Mouse (Mus musculus) cerebellum, adult 9-11 months (tissue): ENCODE measurements around the gene Smpdl3b.

Source experiments
- DNase-seq: peaks from one replicate; pipeline ENCODE4 v3.0.0; 2022

Gene Smpdl3b

DNA sequence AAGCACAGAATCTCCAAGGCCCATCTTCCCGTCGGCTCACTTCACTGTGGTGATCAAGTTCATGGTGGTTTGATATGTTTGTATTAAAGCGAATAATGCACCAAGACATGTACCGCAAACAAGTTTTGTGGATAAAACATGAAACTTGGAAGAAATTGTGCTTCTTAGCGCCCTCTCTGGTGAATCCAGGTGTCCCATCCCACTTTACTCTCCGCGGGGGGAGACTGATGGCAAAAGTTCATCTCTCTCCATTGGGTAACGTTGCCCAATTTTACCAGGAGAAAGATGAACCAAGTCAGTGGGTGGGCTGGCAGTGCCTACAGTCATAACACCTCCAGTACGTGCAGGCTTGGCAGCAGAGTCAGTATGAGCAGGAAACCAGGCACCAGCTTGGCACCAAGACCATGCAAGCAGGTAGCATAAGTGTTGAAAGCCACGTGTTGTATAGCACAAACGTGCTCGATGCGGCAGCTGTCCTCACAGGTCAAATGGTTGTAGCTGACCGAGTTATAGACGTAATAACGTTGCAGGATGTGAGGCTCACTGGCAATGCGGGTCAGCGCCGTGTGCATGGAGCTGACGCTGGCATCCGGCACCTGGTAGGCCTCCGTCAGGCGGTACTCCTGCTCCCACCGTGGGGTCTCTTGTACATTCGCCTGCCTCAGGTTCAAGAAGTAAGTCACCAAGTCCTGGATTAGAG is 23.8 kb downstream of the Smpdl3b start:
- no peak for DNase-seq

DNA sequence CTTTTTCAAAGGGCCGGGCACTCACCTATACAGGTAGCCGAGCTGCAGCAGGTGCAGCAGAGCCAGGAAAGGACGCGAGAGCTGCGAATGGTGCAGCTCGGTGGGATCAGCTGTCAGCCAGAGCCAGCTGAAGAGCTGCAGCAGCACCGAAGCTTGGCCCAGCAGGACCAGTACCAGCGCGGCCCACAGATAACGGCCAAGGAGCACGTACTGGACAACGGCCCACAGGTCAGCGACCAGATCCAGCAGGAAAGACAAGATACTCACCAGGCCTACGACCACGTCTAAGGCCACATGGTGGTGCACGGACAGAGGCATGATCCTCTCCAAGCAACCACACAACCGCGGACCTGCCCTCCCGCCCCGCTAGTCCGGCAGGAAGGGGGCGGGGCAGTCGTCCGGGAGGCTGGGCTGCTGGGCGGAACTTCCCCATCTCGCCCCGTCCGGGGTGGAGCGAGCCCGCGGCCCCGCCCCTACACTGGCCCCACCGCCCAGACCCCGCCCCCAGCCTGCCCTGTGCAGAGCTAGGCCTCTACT is 24.8 kb downstream of the Smpdl3b start, which contains the start of gene Xkr8:
TSS of gene Xkr8 (minus strand) at position 399 of the 537 bp plus-strand sequence.
- peak; percentile 81 for DNase-seq

DNA sequence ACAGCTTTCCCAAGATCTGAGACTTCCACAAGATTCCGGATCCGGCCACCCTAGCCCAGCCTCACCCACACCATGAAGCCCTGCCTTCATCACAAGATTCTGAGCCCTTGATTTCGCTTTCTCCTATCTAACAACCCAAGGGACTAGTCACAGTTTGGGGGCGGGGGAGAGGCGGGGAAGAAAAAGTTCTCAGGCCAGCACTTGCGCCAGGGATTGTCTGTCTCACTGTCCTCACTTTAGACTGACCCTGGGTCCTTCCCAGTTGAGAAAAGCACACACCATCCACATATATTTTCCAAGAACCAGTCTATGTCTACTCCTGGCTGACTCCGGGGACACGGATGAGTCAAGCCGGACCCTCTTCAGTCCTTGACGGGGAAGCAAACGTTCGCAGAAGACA is 25.4 kb downstream of the Smpdl3b start:
- no peak for DNase-seq

DNA sequence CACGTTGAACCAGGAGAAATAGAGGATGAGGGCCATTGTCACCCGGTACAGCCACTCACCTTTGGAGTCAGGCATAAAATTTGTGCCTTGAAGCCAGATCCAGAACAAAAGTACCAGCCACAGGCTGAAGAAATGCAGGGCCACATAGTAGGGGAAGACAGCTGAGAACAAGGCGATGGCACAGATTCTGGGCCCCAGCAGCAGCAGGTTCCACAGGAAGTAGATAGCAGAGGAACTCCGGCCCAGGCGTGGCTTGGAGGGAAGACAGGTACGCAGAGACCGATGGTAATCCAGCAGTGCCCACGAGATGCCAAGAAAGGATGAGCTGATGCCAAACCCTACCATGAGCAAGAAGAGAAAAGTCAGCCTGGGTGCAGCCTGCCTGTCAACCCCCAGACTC is 28.8 kb downstream of the Smpdl3b start:
- DNase-seq: no peak

DNA sequence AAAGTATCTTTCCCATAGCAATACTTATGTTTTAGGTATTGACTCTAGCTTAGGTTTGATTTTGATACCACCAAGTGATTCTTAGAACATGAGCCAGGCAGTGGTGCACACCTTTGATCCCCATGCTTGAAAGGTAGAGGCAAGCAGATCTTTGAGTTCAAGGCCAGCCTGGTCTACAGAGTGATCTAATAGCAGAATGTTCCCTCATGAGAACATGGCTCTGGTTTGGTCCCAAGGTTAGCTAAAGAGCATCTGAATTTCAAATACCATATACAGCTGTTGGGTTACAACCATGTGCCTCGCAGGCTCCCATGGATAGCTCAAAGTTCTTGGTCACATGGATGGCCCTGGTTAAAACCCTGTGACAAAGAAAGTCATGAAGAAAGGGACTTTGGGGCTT is 38.8 kb downstream of the Smpdl3b start:
- no peak for DNase-seq

DNA sequence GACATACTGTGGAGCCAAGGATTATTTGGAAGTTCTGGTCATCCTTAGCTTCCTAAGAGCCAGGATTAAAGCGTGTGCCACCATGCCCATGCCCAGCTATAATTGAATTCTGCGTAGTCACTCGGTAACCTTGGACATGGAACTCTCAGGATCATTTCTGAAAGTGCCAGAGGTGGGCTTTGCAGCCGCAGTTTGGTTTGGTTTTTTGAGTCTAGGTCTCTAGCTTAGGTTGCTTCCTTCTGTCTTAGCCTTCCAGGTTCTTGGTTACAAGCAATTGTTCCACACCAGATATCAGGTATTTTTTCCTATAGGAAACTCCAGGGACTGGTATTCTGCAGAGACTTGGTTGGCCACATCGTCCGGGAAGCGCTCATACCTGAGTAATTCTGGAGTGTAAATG is 43.9 kb downstream of the Smpdl3b start:
- no peak for DNase-seq

DNA sequence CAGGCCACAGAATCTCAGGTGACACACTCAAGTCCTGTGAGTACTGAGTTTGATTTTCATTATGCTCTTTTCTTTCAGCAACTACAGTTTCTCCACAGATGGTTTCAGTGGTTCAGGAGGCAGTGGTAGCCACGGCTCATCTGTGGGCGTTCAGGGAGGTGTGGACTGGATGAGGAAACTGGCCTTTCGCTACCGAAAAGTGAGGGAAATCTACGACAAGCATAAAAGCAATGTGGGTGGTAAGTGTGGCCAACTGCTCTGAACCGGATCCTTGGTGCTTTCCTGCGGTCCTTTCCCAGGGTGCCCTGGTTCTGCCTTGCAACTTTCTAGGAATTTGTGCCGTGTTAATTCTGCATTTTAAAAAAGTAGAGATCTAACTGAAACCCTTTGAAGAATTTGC is 50.2 kb downstream of the Smpdl3b start:
- no peak for DNase-seq

DNA sequence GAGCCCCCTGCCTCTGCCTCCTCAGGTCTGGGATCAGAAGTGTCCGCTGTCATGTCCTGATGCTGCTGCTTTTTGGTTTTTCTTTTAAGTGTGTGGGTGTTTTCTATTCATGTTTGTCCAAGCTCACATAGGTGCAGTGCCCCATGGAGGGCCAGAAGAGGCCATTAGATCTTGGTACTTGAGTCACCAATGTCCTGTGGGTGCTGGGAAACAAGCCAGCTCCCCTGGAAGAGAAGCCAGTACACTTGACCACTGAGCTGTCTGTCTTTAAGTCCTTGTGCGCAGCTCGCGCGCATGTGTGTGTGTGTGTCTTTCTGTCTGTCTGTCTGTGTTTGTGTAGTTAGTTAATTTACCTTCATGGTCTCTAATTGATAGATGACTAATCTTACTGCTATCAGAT is 55.0 kb downstream of the Smpdl3b start:
- no peak for DNase-seq

DNA sequence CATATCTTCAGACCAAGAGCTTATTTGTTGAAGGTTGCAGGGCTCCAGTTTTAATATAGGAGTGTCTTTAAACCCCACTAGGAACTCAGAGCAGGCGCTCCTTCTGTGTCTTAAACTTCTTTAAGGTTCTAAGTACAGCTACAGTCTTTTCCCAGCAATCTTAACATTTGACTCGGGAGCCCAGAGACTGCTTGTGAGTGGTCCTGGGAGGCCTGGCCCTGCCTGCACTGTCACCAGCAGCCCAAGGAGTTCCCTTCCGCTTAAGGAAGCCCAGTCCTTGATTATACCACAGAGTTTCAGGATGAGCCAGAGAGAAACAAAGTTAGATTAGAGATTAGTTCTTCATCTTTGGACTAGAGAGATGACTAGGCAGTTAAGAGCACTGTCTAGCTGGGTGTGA is 63.7 kb downstream of the Smpdl3b start:
- DNase-seq: no peak

DNA sequence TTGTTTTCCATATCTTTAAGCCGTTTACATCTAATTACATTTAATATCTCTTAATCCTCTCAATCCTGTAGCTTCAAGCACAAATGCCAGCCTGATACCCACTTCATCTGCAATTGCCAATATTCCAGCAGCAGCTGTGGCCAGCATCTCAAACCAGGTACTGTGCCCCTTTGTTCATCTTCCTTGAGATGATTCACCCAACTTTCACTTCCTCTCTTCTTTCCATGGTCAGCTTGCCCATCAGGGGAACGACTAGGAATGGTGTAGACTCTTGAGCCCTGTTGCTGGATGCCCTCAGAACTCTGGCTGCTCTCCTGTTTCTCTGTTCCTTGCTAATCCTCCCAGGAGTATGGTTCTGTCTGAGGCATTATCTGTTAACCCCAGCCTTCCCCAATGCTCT is 67.4 kb downstream of the Smpdl3b start:
- no peak for DNase-seq
